Mouse (Mus musculus): ENCODE measurements at regions not wholly inside any gene's neighbourhood (a gene's known extent, or its start where the extent isn't known, plus 50 kb on each side); places are given as distances from the start of the nearest gene placed in this dataset.
A peak's percentile ranks its signal among the peaks of the same experiment; 100 is the strongest.

DNA sequence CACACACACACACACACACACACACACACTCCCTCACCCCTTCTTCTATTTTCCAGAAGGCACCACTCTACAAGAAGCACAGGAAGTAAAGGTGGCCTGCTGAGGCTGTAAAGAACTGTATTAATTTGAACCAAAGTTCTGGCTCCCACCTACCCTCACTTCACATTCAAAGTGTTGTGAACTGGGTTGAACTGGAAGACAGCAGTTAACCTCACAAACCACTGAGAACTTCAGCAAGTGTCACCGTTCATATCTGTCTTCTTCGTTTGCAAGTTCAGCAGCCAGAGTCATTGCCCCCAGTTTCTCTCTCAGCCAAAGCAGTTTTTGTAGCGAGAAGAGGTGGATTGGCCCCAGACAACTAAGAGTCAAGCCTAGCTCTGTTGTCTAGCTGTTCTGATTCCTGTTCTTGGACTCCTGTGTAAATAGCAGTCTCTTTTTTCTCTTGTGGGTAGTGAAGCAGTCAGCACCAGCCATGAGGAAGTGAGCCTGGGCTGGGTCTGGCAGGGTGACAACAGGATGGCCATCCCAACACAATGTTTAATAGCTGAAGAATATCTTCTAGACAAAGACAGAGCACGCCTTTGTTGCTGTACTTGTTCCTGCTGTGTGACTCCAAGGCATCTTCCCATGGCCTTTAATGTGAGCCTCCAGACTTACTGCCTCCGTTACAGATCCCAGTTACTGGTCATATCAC, 452.0 kb upstream of the Meis1 start:
- DNase-seq, result peak; percentile 17

- no peak for DNase-seq
These were observed 448.9 kb upstream of the Spred2 start for GRCm38 (mm10) chr11:19475068-19475786.

DNA sequence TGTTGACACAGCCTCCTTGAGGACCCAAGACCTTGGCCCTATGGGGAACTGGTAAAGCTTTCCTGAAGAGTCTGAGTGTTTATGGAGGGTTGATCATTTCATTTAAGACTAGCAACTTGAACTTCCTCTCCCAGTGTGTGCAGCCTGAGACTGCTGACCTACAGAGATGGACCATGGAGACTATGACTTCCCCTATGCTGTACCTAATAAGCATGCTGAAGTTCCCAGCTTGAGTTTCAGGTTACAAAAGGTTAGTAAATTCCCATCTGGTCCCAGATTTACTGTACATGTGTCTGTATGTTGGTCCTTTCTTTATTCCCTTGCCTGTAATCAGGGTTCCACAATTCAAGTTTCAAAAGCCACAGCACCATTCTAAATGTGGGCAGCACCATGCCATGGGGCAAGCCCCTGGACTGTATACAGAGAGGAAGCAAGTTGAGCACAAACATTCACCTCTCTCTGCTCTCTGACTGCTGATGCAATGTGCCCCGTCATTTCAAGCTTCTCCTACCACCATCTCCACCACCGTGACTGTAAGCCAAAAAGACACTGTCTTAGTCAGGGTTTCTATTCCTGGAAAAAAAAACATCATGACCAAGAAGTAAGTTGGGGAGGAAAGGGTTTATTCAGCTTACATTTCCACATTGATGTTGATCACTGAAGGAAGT, 431.0 kb upstream of the Spred2 start:
- no peak for DNase-seq

GRCm38 (mm10) chr11:19521721-19522120, 402.5 kb upstream of the Spred2 start:
- no peak for DNase-seq

DNA sequence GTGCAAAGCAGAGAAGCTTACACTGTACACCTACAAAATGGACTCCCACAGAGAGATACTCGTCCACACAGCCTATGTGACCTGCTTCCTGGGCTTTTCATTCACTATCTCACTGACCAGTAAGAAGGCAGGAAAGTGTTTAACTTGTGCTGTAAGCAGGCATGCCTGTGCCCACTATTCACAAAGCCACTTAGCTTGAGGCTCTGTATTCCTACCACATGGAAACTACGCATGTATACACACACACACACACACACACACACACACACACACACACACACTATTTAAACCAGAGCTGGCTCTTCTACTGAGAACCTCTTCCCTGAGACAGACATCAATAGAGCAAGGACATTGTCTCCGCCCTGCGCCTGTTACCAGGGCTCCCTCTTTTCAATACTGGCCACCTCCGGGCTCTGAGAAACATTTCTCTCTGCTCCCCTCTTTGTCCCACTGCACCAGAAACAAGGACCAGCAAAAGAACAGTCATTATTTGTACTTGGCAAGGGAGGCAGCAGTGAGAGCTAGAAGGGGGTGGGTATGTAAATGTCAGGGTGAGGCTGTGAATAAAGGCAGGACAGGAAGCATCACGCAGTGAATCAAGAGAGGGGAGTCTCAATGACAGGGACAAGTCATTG, 400.2 kb upstream of the Spred2 start:
- DNase-seq, result no peak

DNA sequence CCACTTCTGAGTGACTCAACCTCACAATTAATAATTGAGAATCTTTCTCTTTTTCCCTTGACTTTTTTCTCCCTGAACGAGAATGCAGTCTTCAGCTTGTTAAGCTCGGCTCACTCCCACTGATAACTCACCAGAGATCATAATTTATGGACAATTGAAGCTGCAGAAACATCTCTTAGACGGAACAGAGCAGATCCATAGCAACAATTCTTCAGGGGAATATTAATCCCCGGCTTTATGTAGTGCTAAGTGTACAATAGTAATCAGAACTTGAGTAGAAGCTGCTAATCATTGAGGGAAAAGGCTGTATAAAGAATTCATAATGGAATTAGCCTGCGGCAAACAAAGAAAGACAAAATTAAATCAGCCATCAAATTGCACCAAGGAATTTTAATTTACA, 395.0 kb upstream of the Spred2 start:
- DNase-seq, result no peak

DNA sequence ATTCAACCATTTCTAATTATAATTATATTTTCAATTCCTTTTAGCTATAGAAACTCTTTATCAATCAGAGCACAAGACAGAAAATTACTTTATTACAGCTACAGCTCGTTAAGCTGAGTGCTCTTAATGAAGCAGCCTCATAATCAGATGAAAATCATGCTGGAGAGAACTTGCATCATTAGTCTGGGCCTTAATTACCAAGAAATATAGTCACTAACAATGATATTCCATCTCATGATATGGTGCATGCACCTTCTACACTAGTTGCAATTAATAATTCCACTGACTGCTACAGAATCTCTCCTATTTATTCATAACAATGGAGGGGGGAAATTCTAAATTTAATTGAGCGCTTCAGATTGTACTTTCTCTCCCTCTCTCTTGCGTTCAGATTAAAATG, 393.5 kb upstream of the Spred2 start:
- no peak for DNase-seq

- peak; percentile 51 for DNase-seq
These were observed 392.7 kb upstream of the Spred2 start for GRCm38 (mm10) chr11:19531255-19532003.

DNA sequence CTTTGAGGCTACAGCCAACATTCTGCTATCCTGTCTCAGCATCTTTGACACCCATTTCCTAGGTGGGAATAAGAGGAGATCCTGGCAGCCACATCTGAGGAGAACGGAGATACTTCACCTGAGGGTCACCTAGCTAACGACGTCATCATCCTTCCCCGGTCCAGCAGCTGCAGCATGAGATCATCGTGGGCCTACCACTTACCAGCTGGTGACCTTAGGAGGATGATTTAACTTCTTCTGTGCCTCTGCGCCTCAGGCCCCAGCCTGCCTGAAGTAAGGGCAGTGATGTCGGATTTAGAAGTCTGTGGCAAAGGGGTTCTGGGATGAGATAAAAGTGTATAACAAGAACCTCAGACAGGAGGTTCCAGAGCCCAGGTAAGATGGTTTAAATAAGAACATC, 391.3 kb upstream of the Spred2 start:
- DNase-seq, result no peak

DNA sequence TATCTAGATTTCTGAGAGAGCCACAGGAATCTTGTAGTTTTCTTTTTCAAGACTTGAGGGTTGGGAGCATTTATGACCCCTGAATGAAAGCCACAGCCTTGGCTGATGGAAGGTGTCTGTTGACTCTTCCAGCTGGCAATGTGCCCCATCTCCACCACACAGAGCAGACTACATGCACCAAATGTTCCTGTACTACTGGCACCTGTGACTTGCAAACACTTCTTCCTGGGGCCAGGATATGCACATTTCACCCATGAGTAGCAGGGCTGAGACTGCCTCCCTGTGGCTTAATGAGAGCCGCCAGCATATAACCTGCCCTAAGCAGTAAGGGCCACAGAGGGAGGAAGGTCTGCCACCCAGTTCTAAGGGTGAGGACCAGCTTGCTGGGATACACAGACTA, 390.5 kb upstream of the Spred2 start:
- peak; percentile 9 for DNase-seq

GRCm38 (mm10) chr11:19535215-19535614, 389.0 kb upstream of the Spred2 start:
- DNase-seq, result no peak

DNA sequence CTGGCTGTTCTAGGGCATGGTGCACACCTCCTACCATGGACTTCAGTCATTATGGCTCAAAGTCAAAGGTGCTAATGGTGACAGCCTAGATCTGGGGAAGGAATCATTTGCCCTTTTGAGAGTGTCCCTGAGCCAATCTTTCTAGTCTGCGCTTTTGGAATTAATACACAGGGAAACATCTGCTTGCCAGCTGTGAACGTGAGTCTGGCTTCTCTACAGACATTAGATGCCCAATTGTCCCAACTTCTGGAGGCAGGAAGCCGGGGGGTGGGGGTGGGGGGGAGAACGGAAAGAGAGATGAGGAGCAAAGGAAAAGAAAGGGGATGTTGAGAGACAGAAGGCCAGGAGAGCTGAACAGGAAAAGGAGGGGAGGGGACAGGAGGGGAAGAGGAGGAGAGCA, 377.9 kb upstream of the Spred2 start:
- DNase-seq, result no peak

DNA sequence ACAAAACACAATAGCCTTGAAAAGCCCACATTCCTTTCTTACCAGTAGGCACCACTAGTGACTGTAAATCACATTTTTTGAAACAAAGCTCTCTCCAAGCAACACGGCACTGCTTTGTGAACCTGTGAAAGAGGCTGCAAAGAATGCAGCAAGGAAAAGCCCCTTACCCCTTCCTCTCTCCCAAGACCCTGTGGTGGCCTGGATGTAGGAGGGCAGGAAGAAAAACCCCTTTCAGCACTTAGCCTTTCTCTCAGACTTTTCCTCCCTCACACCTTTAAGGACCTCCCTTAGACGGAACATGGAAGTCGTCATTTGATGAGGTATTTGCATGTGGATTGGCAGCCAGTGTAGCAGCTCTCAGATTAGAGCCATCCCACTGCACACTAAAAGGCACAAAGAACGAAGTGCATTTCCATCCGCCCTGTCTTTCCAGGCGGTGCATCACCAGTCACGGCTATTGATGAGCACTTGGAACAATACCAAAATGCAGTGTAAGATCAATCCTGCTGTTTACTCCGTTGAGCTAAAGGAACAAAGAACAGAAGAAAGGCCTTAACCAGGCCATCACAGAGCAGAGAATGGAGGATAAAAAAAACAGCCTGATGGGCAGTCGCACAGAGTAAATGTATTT, 369.7 kb upstream of the Spred2 start:
- no peak for DNase-seq

DNA sequence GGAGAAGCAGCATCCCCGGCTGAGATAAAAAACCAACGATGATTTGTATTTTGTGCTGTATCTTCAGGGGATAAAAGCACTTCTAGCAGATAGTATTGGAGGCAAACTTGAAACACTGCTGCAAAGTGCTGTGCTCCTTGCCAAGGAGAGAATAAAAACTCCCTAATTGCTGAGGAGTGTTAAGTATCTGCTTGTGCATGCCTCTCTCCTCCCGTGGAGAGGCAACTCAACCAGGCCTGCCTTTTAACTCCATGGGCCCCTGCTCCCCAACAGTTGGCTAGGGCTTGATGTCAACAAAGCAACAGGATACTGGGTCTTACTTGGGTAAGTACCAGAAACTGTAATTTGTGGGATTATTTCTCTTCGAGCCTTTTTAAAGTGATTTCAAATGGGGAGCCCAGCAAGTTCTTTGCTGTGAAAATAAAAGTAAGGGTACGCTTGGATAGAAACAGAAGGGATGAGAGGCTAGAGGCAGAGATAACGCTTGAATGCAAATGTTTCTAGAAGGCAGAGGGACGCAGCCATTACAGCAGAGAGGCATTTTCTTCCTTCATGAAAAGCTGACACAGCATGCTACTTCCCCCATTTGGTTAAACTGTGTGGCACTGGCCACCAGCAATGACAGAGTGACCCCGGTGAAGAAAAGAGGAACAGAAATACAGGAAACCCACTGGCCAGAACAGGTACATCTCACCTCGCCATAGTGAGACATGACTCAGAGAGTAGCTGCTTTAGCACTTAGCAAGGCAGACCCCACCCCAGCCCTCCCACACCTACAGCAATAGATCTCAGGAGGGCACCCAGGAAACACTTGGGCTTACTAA, 369.0 kb upstream of the Spred2 start:
- DNase-seq, result no peak

- no peak for DNase-seq
These were observed 363.7 kb upstream of the Spred2 start for GRCm38 (mm10) chr11:19560452-19560851.

GRCm38 (mm10) chr11:19562668-19563067, 361.5 kb upstream of the Spred2 start:
- no peak for DNase-seq

- DNase-seq, result no peak
These were observed 338.9 kb upstream of the Spred2 start for GRCm38 (mm10) chr11:19585228-19585627.

- DNase-seq, result no peak
These were observed 331.4 kb upstream of the Spred2 start for GRCm38 (mm10) chr11:19592506-19593355.

GRCm38 (mm10) chr11:19595107-19595506, 329.1 kb upstream of the Spred2 start:
- DNase-seq, result no peak

DNA sequence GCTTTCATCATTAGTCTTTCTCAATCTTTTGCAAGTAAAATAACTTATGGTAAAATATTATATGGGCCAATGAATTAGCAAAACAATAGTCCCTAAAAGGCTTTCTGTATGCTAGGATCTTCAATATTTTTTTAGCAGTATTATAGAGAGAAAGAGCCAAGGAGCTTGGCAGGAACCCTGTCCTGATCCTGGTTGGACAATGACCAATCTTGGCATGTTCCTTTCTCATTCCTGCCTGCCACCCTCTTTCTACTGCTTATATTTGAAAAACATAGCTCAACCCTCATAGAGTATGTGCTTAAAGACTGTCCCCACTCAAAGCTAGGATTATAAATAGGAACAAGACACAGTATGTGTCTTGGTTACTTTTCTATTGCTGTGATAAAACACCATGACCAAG, 327.8 kb upstream of the Spred2 start:
- no peak for DNase-seq

All from kidney, postnatal 10 days (tissue).